Mouse (Mus musculus) hindbrain, embryonic 10.5 days (tissue): ENCODE results near the gene Acss1. TPM values are rescaled to one million over a fixed set of nuclear protein-coding genes. Genes with fewer than 3 reads are reported as not detected.

ENCODE experiments used
- DNase-seq: peaks from one replicate; pipeline ENCODE4 v3.0.0-alpha.2; 2017; ENCODE audit warnings: low spot score
- H3K27ac ChIP-seq: fragments of 300-500 bp; sonication (generic); 2 replicates; pipeline ENCODE4 v1.5.1; 2016; ENCODE audit warnings: mild to moderate bottlenecking, moderate library complexity
- H3K27me3 ChIP-seq: fragments of 300-500 bp; sonication (generic); 2 replicates; pipeline ENCODE4 v1.6.1; 2016; ENCODE audit warnings: mild to moderate bottlenecking; ENCODE audit not compliant: poor library complexity, insufficient read depth, severe bottlenecking
- H3K36me3 ChIP-seq: fragments of 300-500 bp; sonication (generic); 2 replicates; pipeline ENCODE4 v1.6.1; 2016; ENCODE audit warnings: mild to moderate bottlenecking, moderate library complexity
- H3K4me1 ChIP-seq: fragments of 300-500 bp; sonication (generic); replicated peaks from 2 replicates; pipeline ENCODE4 v1.6.1; 2016; ENCODE audit warnings: mild to moderate bottlenecking
- H3K4me3 ChIP-seq: fragments of 300-500 bp; sonication (generic); 2 replicates; pipeline ENCODE4 v1.5.1; 2016; ENCODE audit warnings: mild to moderate bottlenecking, moderate library complexity
- H3K9me3 ChIP-seq: fragments of 300-500 bp; sonication (generic); 2 replicates; pipeline ENCODE4 v1.6.1; 2016; ENCODE audit warnings: mild to moderate bottlenecking, moderate library complexity
- WGBS: fragments of 180-500 bp; shearing (Covaris S2); methylation state at CpG from one replicate; pipeline ENCODE4 v1.1.7; 2016; 5-methylcytosine and 5-hydroxymethylcytosine counted together
- polyA plus RNA-seq: library from polyadenylated mRNA; unstranded; fragments of >200 nt; fragmentation: Nextera tagmentation; extraction: Ambion mirVana; gene quantifications from 2 replicates; pipeline ENCODE4 v1.2.1, GENCODE M21; 2016

Acss1 gene
- 16.2 and 34.1 TPM in 2 replicates for polyA plus RNA-seq

GRCm38 (mm10) chr2:150667820-150668766 lies at the start of gene Acss1:
TSS of gene Acss1 (minus strand) at chr2:150668500.
- 3% methylated on average over 61 of the region's 61 CpGs for WGBS
- H3K27ac ChIP-seq = peak within 1 kb of the TSS; percentile 87
- DNase-seq = peak; percentile 64
- H3K9me3 ChIP-seq = no peaks in the 10 kb centered on the region
- H3K4me1 ChIP-seq = peaks cover 37% of the 10 kb centered on the region
- H3K4me3 ChIP-seq = peak within 1 kb of the TSS; percentile 60
- H3K36me3 ChIP-seq = no peaks in the 10 kb centered on the region
- peaks cover 60% of the 10 kb centered on the region for H3K27me3 ChIP-seq

DNA sequence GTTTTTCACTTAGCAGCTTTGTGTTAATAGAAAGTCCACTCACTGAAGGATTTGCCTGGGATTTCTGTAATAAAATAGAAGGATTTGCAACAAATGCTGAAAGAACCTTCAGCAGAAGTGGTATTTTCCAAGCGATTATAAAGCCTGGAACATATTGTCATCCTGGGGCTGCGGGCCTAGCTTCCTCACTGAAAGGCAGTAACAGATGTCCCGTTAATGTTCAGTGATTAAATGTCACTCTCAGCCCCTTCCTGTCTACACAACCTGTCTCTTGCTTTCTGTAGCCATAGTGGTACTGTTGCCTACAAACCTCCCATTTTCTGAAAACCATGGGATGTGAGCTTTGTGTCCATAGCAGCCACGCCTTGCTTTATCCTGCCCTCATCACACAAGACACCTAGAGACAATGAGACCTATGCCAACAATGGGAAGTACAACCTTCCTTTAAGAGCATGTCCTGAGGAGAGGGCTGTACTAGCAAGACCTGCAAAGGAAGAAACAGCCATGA lies 43.9 kb upstream of the Acss1 start:
- Histone ChIP-seq H3K4me1 (no peaks in the 10 kb centered on the region), H3K36me3 (no peaks in the 10 kb centered on the region), H3K9me3 (no peaks in the 10 kb centered on the region), H3K4me3 (no peak overlapping the region), H3K27ac (no peak overlapping the region), H3K27me3 (no peaks in the 10 kb centered on the region)
- no peak for DNase-seq
- WGBS = 81% methylated on average over 4 of the region's 4 CpGs

GRCm38 (mm10) chr2:150691481-150692170 lies 23.3 kb upstream of the Acss1 start:
- no peak for DNase-seq
- 84% methylated on average over 6 of the region's 6 CpGs for WGBS
- no peak overlapping the region for H3K27ac ChIP-seq
- H3K4me1 ChIP-seq = peaks cover 21% of the 10 kb centered on the region
- H3K4me3 ChIP-seq = no peak overlapping the region
- H3K27me3 ChIP-seq = peaks cover 66% of the 10 kb centered on the region
- no peaks in the 10 kb centered on the region for H3K36me3 ChIP-seq
- no peaks in the 10 kb centered on the region for H3K9me3 ChIP-seq

DNA sequence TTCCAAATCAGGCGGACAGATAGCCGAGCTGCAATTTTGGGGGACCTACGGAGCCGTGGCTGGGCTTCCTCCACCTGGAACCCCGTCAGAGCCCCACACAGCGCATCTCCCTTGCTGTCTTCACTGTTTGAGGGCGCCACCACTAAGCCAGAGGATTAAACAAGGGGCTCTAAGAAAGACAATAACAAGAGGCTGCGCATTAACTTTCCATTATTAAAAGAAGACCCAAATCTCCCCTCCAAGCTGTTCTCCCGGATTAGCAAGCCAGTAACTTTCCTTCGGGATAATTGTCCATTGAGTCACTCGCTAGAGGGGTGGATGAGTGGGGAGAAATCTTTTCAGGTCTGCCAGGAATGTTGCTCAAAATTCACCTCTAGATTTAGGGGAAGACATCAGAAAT lies 21.9 kb upstream of the Acss1 start:
- Histone ChIP-seq H3K27ac (no peak overlapping the region), H3K4me1 (peaks cover 21% of the 10 kb centered on the region), H3K36me3 (no peaks in the 10 kb centered on the region), H3K9me3 (no peaks in the 10 kb centered on the region), H3K27me3 (peaks cover 80% of the 10 kb centered on the region), H3K4me3 (no peak overlapping the region)
- no peak for DNase-seq
- 6% methylated on average over 11 of the region's 11 CpGs for WGBS

- 52% methylated on average over 16 of the region's 16 CpGs for WGBS
- Histone ChIP-seq H3K27ac (peak within 1 kb of the TSS; percentile 70), H3K4me1 (peaks cover 21% of the 10 kb centered on the region), H3K36me3 (no peaks in the 10 kb centered on the region), H3K9me3 (no peaks in the 10 kb centered on the region), H3K27me3 (peaks cover 85% of the 10 kb centered on the region), H3K4me3 (peak within 1 kb of the TSS; percentile 57)
- DNase-seq = peak; percentile 31
Observed at GRCm38 (mm10) chr2:150689223-150689800, 21.0 kb upstream of the Acss1 start, which contains the start of gene Vsx1. TSS of gene Vsx1 (minus strand) at chr2:150689360.

- H3K9me3 ChIP-seq = no peaks in the 10 kb centered on the region
- under 1% methylated on average over 44 of the region's 44 CpGs for WGBS
- DNase-seq = peak; percentile 59
- peaks cover 21% of the 10 kb centered on the region for H3K4me1 ChIP-seq
- peak overlapping the region; percentile 57 for H3K4me3 ChIP-seq
- peak overlapping the region; percentile 70 for H3K27ac ChIP-seq
- H3K36me3 ChIP-seq = no peaks in the 10 kb centered on the region
- peaks cover 87% of the 10 kb centered on the region for H3K27me3 ChIP-seq
Observed at GRCm38 (mm10) chr2:150688541-150689186, 20.4 kb upstream of the Acss1 start.

DNA sequence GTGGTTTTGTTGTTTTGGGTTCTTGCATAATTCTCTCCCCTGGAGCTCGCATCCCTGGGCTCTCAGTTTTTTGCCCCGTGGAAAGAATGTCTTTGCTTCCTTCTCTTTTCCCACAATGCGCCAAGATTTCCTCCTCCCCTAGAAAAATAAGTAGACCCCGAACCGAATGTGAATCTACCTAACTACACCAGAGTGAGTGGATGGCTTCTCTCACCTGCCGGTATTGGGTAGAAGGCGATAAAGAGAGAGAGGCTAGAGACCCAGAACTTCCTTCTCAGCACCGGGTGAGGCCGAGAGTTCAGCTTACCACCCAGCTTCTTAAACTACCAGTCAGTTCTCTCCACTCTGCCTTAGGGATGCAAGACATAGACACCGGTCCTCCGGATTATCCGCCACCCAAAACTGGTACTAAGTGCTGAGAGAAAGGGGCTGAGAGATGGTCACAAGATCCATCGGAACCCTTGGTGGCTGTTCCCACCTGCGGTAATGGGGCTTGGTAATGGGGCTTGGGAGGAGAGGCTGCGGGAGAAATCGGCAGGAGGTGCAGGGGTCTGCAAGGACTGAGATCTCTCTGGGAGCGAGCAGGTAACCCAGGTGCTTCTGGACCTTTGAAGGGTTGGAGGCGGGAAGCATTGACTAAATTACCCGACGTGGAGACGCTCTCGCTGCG lies 19.7 kb upstream of the Acss1 start:
- Histone ChIP-seq H3K27me3 (peaks cover 85% of the 10 kb centered on the region), H3K9me3 (no peaks in the 10 kb centered on the region), H3K4me3 (peak overlapping the region; percentile 57), H3K4me1 (peaks cover 21% of the 10 kb centered on the region), H3K36me3 (no peaks in the 10 kb centered on the region), H3K27ac (peak overlapping the region; percentile 70)
- 4% methylated on average over 23 of the region's 23 CpGs for WGBS
- DNase-seq = peak; percentile 40

GRCm38 (mm10) chr2:150685389-150685788 lies 17.1 kb upstream of the Acss1 start:
- 84% methylated on average over 9 of the region's 9 CpGs for WGBS
- H3K36me3 ChIP-seq = no peaks in the 10 kb centered on the region

DNA sequence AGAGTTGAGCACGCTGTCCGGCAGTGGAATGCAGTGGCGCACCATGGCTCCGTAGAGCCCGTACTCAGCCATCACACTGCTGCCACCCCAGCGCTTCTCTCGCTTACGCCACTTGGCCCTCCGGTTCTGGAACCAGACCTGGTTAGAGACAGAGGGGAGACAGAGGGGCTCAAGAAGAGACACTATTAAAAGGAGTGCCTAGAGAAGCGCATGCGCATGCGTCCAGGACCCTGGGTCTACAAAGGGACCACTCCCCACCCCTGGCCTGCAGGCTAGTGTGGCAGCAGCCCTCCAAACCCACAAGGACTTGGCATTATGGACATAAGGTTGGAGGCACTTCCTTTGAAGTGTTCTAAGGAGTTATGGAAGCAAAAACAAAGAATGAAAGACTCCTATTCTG lies 16.2 kb upstream of the Acss1 start:
- no peak for DNase-seq
- peaks cover 56% of the 10 kb centered on the region for H3K27me3 ChIP-seq

More at GRCm38 (mm10) chr2:150685389-150685788, 17.1 kb upstream of the Acss1 start:
- Histone ChIP-seq H3K27me3 (peaks cover 66% of the 10 kb centered on the region), H3K4me3 (no peak overlapping the region), H3K27ac (no peak overlapping the region), H3K9me3 (no peaks in the 10 kb centered on the region), H3K4me1 (peaks cover 21% of the 10 kb centered on the region)
- DNase-seq = no peak

GRCm38 (mm10) chr2:150681581-150681980 lies 13.3 kb upstream of the Acss1 start:
- DNase-seq = no peak
- WGBS = 74% methylated on average over 4 of the region's 4 CpGs
- Histone ChIP-seq H3K9me3 (no peaks in the 10 kb centered on the region), H3K4me1 (no peaks in the 10 kb centered on the region), H3K27me3 (peaks cover 30% of the 10 kb centered on the region), H3K36me3 (no peaks in the 10 kb centered on the region), H3K27ac (no peak overlapping the region), H3K4me3 (no peak overlapping the region)

More for the DNA sequence above, 16.2 kb upstream of the Acss1 start:
- 81% methylated on average over 12 of the region's 12 CpGs for WGBS
- H3K36me3 ChIP-seq = no peaks in the 10 kb centered on the region
- no peaks in the 10 kb centered on the region for H3K9me3 ChIP-seq
- no peak overlapping the region for H3K27ac ChIP-seq
- H3K4me3 ChIP-seq = no peak overlapping the region
- peaks cover 16% of the 10 kb centered on the region for H3K4me1 ChIP-seq

- Histone ChIP-seq H3K4me3 (no peak overlapping the region), H3K27ac (no peak overlapping the region), H3K9me3 (no peaks in the 10 kb centered on the region), H3K27me3 (peaks cover 13% of the 10 kb centered on the region; the same call in 1 of the 2 replicates), H3K36me3 (no peaks in the 10 kb centered on the region), H3K4me1 (no peaks in the 10 kb centered on the region; the same call in 1 of the 2 replicates)
- DNase-seq = peak; percentile 77
- WGBS = 5% methylated on average over 3 of the region's 3 CpGs
Observed at GRCm38 (mm10) chr2:150678392-150678791, 10.1 kb upstream of the Acss1 start.
